Mouse (Mus musculus) brain, adult 2 months (tissue): ENCODE results near the gene Ppy.

ENCODE experiments used
- DNase-seq: peaks from one replicate; pipeline ENCODE4 v3.0.0; 2011; ENCODE audit warnings: low read depth, low spot score

Gene Ppy

GRCm38 (mm10) chr11:102101219-102101618 lies at the start of gene Ppy:
TSS of gene Ppy (minus strand) at chr11:102101319.
- no peak for DNase-seq

GRCm38 (mm10) chr11:102147213-102147989 lies 46.3 kb upstream of the Ppy start:
- peak; percentile 8 for DNase-seq

DNA sequence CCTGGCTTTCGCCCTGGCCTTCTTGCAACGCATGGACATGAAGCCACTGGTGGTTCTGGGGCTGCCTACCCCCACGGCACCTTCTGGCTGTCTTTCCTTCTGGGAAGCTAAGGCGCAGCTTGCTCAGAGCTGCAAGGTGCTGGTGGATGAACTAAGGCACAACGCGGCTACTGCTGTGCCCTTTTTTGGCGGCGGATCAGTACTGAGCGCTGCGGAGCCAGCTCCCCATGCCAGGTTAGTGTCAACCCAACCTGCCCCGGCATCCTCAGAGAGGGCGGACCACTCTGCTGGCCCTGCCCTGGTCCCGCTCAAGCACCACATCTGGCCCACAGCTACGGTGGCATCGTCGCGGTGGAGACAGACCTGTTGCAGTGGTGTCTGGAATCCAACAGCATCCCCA lies 45.4 kb upstream of the Ppy start:
- no peak for DNase-seq

DNA sequence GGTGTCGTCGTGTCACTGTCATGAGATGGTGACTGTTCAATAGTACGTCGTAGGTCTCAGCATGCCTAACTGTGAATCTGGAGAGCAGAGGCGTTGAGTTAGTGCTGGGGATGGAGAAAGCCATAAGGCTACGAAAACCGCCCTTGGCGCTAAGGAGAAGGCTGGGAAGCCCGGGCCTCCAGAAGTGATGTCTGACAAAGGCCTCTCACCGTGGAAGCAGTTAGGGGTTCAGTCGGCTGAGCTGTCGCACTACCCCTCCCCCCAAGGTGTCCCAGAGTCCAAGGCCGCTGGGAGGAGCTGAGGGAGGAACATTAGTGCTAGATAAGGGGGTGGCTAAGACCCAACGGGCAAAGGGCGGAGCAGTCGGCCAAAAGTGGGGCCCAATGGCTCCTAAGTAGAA lies 44.9 kb upstream of the Ppy start:
- no peak for DNase-seq

DNA sequence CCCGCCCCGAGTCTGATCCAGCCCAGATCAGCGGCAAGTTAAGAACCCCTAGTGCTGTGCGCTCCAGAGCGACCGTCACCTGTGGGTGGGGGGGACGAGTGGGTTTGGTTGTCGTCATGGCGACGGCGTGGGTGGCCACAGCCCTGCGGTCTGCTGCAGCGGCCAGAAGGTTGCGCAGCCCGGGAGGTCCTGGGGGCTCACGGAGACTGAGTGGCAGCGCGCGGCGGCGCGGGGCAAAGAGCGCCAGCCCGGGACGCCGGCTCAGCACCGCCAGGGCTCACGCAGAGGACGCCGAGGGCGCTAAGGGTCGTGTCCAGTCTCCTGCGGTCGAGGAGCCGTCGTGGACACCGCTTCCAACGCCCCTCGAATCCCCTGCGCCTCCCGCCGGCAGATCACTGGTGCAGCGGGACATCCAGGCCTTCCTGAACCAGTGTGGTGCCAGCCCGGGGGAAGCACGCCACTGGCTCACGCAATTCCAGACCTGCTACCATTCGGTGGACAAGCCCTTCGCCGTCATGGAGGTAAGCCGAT lies 44.4 kb upstream of the Ppy start, which contains the start of gene Nags:
Nags (plus strand) TSS at position 43 of the 531 bp plus-strand sequence.
- peak; percentile 12 for DNase-seq

DNA sequence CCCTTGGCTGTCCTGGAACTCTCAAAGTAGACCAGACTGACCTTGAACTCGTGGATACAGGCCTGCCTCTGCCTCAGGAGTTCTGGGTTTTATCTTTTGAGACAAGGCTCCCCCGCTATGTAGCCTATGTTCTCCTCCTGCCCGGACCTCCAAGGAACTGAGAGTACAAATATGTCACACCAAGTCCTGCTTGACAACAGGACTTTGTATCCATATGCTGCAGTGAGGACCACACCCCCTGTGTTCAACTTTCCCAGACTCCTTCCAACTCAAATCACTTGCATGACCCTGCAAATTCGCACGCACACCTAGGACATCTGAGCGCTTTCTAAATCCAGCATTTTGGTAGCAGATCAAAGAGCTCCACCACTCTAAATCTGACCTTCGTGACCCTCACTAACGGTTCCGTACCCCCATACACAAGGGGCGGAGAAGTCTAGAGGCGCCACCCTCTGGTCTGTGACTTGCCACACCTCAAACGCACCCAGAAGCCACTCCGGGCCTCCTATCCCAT lies 43.9 kb upstream of the Ppy start:
- no peak for DNase-seq

DNA sequence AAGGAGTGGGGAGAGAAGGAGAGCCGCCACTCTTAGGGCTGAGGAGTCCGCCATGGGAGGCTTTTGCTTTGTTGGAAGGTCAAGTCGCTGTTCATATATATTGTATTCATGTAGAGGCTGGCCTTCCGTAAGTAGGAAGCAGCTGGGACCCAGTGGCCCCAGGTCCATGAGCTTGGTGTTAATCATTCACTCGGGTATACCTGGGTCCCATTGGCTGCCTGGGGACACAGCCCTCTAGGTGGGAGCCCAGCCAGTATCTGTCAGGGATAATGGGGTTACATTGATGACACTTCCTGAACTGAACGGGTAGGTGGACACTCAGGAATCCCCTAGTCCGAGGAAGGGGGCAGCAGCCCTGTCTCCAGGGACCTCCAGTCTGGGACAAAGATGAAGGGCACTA lies 41.2 kb upstream of the Ppy start:
- DNase-seq: no peak

GRCm38 (mm10) chr11:102140508-102140907 lies 39.4 kb upstream of the Ppy start:
- DNase-seq: peak; percentile 77

GRCm38 (mm10) chr11:102138447-102138740 lies 37.3 kb upstream of the Ppy start:
- peak; percentile 79 for DNase-seq

- DNase-seq: no peak
Observed at GRCm38 (mm10) chr11:102137625-102138446, 36.7 kb upstream of the Ppy start.

- DNase-seq: no peak
Observed at GRCm38 (mm10) chr11:102134516-102134915, 33.4 kb upstream of the Ppy start.

DNA sequence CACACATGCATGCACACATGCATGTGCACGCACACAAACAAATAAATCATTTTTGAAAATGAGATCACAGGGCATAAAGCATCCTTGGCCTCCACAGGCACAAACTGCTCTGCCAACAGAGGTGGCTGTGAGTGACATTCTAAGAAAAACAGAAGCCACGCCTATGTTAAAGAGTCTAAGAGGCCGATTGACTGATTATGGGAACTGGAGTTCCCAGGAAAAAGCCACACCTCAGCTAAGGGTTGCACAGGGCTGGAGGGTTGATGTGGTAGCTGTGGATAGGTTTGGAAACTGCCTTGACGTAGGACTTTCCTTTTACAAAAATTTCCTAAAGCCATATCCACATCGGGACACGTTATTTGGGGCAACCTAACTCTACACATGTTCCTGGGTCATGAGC lies 16.3 kb upstream of the Ppy start:
- DNase-seq: no peak

DNA sequence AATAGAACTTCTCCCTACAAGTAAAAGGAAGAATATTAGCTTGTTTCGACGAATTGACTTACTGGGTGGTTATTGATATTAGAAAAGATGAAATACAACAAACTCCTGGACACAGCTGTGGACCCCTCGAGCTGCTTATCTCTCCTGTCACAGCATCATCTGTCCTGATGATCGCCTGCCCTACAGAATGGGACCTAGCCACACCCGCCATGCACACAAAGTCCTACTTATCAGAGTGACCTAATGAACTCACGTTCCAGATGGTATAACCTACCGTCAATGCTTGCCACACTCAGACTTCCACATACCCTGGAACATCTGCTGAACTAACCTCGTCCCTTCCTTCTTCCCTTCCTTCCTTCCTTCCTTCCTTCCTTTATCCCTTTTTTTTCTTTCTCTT lies 15.1 kb upstream of the Ppy start:
- no peak for DNase-seq

GRCm38 (mm10) chr11:102111576-102111975 lies 10.5 kb upstream of the Ppy start:
- no peak for DNase-seq

- DNase-seq: no peak
Observed at GRCm38 (mm10) chr11:102107732-102108131, 6.6 kb upstream of the Ppy start, which contains the start of gene Pyy. TSS of gene Pyy (minus strand) at chr11:102107832.

DNA sequence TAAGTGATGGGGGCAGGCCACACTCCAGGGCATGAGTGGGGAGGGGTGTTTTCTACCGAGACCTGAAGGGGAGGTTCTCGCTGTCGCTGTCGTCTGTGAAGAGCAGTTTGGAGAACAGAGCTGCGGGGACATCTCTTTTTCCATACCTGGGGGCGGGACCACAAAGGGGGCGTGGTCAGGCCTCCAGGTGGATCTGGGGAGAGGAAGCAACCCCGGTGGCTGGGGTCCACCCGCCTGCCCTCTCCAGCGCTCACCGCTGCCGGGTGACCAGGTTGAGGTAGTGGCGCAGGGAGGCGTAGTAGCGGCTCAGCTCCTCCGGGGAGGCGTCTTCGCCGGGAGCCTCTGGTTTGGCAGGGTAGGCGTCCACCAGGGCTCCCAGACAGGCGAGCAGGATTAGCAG lies 5.8 kb upstream of the Ppy start:
- no peak for DNase-seq

- peak; percentile 69 for DNase-seq
Observed at GRCm38 (mm10) chr11:102102485-102103258, 1.6 kb upstream of the Ppy start.

- DNase-seq: peak; percentile 95
Observed at GRCm38 (mm10) chr11:102096887-102097391, 4.2 kb downstream of the Ppy start.

GRCm38 (mm10) chr11:102096446-102096845 lies 4.7 kb downstream of the Ppy start:
- DNase-seq: no peak

GRCm38 (mm10) chr11:102095676-102096075 lies 5.4 kb downstream of the Ppy start:
- no peak for DNase-seq

- DNase-seq: peak; percentile 89
Observed at GRCm38 (mm10) chr11:102089088-102089808, 11.9 kb downstream of the Ppy start.
